Mouse (Mus musculus) testis, postnatal 10 days (tissue): ENCODE results near the gene Gm13695.
"Not testable (repeated sequence)": the region's sequence is repeated elsewhere in the genome, so short reads cannot be mapped to it uniquely, and the experiment has no call there.

Source experiments
- DNase-seq: peaks from one replicate; pipeline ENCODE4 v3.0.0; 2021; ENCODE audit warnings: low spot score

The Gm13695 gene

DNA sequence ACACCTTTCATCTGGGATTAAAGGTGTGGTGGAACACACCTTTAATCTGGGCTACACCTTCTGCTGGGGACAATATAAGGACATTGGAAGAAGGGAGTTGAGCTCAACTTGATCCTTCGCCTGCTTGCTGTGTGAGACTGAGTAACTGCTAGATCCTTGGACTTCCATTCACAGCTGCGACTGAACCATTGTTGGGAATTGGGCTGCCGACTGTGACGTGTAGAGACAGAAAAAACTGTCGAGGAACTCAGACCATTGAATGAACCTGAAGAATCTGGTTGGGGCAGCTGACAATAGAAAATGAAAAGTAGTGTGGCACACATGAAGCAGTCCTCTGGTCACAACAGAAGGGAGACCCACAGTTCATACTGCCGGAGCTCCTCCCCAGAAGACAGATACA lies at the start of gene Gm13695:
TSS of gene Gm13695 (plus strand) at position 301 of the 400 bp plus-strand sequence.
- DNase-seq = not testable (repeated sequence)

DNA sequence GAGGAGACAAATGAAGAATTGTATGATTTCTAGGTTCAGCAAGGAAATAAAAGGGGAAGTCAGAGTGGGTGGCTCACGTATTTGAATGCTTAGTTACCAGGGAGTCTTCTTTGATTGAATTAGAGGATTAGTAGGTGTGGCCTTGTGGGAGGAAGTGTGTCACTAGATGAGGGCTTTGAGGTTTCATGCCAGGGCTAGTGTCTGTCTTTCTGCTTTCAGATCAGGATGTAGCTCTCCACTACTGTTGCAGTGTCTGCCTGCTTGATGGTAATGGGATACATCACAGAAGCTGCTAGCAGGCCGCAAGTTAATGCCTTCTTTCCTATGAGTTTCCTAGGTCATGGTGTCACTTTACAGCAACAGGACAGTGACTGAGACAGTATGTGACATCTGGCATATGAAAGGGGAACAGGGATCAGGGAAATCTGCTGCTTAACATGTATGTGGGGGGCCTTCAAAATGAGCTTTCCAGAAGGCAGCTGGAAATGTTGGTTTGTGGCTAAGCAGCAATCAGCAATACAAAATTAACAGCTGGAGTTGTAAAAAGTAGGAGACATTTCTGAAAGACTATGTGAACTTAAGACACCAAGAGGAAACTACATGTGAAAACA lies 37.5 kb upstream of the Gm13695 start:
- no peak for DNase-seq

DNA sequence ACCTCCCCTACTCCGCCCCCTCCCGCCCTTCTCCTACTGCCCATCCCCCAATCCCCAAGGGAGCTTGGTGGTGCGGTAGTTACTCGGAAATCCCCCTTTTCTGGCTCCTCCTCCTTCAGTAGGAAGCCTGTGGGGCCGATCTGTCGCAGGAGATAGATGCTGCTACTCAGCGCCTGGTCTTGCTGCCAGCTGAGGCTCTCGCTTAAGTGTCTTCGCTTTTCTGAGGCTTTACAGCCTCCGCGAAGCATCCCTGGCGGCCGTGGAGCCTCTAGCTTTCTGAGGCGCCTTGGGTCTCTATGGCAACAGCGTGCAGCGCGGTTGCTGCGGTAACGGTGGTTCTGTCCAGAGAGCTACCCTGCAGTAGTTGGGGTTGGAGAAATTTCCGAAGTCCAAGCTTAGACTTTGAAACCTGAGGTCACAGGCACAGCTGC lies 26.2 kb upstream of the Gm13695 start, which contains the start of gene Zswim2:
TSS of gene Zswim2 (minus strand) at position 298 of the 431 bp plus-strand sequence.
- DNase-seq = peak; percentile 55

DNA sequence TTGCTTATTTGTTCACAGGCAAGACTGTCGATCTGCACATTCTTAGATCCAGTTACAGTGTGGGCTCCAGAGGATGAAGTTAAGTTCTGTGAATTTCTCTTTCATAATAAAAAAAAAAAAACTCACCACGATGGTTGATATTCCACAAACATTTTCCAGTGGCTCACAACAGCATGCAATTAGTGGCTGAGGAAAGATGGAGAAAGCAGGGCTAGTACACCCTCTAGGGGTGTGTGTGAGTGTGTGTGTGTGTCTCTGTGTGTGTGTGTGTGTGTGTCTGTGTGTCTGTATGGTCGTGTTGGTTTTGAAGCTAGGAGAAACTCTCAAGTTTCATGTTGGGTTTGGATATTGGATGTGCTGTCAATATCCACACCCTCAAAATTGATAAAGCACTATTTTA lies 25.7 kb upstream of the Gm13695 start:
- DNase-seq = no peak

DNA sequence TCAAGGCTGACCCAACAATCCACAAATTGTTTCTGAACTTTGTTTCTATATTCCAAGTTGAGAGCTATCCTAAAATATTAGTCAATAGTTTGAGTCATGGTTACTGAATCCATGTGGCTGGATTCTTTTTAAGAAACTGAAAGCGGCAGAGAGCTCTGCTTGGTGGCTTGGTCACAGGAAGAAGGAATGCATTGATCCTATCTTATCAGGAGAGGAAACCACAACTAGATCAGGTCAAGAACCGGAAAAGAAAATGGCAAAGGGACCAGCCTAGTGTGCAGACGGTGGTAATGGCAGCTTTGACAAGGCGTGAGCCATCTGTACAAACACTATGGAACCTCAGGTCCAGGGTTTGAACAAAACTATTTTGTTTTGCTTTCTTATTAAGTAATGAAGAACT lies 25.3 kb upstream of the Gm13695 start:
- no peak for DNase-seq

DNA sequence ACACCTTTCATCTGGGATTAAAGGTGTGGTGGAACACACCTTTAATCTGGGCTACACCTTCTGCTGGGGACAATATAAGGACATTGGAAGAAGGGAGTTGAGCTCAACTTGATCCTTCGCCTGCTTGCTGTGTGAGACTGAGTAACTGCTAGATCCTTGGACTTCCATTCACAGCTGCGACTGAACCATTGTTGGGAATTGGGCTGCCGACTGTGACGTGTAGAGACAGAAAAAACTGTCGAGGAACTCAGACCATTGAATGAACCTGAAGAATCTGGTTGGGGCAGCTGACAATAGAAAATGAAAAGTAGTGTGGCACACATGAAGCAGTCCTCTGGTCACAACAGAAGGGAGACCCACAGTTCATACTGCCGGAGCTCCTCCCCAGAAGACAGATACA lies 11.7 kb upstream of the Gm13695 start, which contains the start of gene Gm13698:
TSS of gene Gm13698 (plus strand) at position 301 of the 400 bp plus-strand sequence.
- not testable (repeated sequence) for DNase-seq

DNA sequence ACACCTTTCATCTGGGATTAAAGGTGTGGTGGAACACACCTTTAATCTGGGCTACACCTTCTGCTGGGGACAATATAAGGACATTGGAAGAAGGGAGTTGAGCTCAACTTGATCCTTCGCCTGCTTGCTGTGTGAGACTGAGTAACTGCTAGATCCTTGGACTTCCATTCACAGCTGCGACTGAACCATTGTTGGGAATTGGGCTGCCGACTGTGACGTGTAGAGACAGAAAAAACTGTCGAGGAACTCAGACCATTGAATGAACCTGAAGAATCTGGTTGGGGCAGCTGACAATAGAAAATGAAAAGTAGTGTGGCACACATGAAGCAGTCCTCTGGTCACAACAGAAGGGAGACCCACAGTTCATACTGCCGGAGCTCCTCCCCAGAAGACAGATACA lies 5.9 kb upstream of the Gm13695 start, which contains the start of gene Gm13693:
TSS of gene Gm13693 (plus strand) at position 301 of the 400 bp plus-strand sequence.
- DNase-seq = not testable (repeated sequence)

DNA sequence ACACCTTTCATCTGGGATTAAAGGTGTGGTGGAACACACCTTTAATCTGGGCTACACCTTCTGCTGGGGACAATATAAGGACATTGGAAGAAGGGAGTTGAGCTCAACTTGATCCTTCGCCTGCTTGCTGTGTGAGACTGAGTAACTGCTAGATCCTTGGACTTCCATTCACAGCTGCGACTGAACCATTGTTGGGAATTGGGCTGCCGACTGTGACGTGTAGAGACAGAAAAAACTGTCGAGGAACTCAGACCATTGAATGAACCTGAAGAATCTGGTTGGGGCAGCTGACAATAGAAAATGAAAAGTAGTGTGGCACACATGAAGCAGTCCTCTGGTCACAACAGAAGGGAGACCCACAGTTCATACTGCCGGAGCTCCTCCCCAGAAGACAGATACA lies 5.7 kb downstream of the Gm13695 start, which contains the start of gene Gm13696:
TSS of gene Gm13696 (plus strand) at position 301 of the 400 bp plus-strand sequence.
- DNase-seq = not testable (repeated sequence)

DNA sequence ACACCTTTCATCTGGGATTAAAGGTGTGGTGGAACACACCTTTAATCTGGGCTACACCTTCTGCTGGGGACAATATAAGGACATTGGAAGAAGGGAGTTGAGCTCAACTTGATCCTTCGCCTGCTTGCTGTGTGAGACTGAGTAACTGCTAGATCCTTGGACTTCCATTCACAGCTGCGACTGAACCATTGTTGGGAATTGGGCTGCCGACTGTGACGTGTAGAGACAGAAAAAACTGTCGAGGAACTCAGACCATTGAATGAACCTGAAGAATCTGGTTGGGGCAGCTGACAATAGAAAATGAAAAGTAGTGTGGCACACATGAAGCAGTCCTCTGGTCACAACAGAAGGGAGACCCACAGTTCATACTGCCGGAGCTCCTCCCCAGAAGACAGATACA lies 11.5 kb downstream of the Gm13695 start, which contains the start of gene Gm13694:
TSS of gene Gm13694 (plus strand) at position 301 of the 400 bp plus-strand sequence.
- DNase-seq = not testable (repeated sequence)

DNA sequence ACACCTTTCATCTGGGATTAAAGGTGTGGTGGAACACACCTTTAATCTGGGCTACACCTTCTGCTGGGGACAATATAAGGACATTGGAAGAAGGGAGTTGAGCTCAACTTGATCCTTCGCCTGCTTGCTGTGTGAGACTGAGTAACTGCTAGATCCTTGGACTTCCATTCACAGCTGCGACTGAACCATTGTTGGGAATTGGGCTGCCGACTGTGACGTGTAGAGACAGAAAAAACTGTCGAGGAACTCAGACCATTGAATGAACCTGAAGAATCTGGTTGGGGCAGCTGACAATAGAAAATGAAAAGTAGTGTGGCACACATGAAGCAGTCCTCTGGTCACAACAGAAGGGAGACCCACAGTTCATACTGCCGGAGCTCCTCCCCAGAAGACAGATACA lies 17.3 kb downstream of the Gm13695 start, which contains the start of gene Gm13697:
TSS of gene Gm13697 (plus strand) at position 301 of the 400 bp plus-strand sequence.
- not testable (repeated sequence) for DNase-seq

DNA sequence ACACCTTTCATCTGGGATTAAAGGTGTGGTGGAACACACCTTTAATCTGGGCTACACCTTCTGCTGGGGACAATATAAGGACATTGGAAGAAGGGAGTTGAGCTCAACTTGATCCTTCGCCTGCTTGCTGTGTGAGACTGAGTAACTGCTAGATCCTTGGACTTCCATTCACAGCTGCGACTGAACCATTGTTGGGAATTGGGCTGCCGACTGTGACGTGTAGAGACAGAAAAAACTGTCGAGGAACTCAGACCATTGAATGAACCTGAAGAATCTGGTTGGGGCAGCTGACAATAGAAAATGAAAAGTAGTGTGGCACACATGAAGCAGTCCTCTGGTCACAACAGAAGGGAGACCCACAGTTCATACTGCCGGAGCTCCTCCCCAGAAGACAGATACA lies 23.1 kb downstream of the Gm13695 start, which contains the start of gene Gm13691:
TSS of gene Gm13691 (plus strand) at position 301 of the 400 bp plus-strand sequence.
- not testable (repeated sequence) for DNase-seq

DNA sequence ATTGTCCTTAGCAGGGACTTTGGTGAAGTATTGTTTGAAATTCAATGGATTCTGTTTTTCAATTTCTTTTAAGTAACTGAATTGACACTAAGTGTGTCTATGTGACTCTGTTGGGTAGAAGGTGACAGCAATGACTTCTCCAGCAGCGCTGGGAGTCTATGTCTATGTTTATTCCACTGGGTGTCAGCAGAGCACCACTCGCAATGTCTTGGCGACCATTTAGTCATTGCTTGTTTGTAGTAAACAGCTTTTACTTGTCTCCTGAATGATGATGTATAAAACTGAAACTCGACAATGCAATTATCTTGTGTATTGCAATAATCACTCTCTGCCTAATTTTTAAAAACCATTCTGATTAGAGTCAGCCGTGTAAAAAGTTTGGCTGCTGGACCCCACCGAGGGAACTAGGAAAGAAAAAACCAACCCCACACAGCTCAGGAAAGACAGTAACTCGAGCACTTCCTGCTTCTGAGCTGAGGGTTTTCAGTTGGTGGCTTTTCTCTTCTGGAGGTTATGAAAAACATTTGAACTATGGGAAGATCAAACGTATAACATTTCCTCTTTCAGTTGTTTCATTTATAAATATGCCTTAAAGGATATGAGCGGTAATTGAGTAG lies 26.6 kb downstream of the Gm13695 start:
- DNase-seq = not testable (repeated sequence)

DNA sequence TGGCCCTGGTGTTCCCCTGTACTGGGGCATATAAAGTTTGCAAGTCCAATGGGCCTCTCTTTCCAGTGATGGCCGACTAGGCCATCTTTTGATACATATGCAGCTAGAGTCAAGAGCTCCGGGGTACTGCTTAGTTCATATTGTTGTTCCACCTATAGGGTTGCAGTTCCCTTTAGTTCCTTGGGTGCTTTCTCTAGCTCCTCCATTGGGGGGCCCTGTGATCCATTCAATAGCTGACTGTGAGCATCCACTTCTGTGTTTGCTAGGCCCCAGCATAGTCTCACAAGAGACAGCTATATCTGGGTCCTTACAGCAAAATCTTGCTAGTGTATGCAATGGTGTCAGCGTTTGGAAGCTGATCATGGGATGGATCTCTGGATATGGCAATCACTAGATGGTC lies 27.4 kb downstream of the Gm13695 start:
- DNase-seq = not testable (repeated sequence)

DNA sequence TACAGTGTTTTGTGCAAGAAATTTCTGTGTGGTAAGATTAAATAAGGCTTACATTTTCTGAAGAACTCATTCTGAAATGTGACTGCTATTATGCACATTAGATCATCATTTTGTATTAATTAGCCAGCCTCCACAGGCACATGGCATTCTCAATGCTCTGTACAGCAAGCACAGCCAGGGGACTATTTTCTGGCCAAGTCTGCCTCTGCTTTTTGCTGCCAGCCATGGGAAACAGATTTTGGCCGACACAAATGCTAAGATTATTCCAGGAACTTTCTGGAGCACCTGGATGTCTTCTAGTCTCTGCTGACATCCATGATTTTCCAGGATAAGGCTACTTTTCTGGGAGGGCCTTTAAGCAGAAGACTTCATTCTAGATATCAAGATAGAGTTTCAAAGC lies 41.8 kb downstream of the Gm13695 start:
- DNase-seq = no peak

DNA sequence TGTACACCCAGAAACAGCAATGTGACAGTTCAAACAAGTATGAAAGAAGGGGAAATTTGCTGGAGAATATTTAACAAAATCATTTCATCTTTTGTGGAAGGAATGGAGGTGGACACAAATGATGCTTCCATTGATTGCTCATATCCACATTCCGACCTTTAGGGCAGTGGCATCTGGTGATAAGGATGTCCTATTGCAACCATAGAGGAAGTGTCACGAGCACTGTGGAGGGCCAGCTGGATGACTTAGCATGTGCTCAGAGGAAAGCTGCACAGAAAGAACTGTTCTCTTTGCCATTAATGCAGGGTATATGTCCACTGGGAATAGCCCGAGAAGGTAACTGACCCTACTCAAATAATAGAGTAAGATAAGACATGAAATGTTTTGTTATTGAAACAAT lies 42.7 kb downstream of the Gm13695 start:
- DNase-seq = no peak

DNA sequence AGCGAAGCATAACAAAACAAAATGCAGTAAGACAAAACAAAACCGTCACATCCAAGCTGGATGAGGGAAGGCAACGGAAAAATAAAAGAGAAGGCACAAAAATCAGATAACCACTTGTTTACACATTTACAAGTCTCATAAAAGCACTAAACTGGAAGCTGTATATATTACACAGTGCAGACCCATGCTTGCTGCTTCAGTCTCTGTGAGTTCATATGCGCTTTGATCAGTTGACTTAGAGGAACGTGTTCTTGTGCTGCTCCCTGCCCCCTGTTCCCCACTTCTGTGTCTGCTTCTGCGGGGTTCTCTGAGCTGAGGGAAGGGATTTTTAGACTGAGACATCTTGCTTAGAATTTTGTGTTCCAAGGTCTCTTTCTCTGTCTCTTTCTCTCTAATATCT lies 47.5 kb downstream of the Gm13695 start:
- no peak for DNase-seq

DNA sequence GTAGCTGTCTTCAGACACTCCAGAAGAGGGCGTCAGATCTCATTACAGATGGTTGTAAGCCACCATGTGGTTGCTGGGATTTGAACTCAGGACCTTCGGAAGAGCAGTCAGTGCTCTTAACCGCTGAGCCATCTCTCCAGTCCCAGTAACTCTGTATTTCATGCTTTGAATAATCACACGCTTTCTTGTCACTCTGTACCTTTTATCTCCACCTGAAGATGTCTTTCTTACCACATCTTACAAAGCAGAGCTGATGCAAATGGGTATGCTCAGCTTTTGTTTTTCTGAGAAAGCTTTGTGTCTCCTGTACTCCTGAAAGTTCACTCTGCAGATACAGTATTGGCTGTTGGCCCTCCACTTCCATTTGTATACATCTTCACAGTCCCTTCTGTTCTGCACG lies 49.2 kb downstream of the Gm13695 start:
- DNase-seq = not testable (repeated sequence)

DNA sequence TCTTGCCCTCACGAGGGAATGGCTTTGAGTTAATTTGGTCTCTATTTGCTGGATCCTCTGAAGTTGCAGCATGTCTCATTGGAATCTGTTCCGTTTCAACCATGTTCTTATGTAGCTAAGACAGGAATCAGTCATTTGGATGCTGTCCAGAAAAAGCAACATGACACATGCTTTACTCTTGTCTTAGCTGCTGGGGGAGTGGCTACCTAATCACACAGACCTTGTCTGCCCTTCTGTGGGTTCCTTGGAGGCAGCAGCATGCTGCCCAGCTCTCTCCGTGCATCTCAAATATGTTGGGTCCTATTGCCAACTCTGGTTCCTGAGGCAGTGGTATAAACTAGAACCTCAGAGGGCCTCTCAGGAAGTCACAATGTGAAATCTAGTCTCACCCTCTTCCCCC lies 51.2 kb downstream of the Gm13695 start:
- no peak for DNase-seq
